Mouse (Mus musculus): ENCODE data around the gene Clcf1.
A peak's percentile ranks its signal among the peaks of the same experiment; 100 is the strongest.

The Clcf1 gene

DNA sequence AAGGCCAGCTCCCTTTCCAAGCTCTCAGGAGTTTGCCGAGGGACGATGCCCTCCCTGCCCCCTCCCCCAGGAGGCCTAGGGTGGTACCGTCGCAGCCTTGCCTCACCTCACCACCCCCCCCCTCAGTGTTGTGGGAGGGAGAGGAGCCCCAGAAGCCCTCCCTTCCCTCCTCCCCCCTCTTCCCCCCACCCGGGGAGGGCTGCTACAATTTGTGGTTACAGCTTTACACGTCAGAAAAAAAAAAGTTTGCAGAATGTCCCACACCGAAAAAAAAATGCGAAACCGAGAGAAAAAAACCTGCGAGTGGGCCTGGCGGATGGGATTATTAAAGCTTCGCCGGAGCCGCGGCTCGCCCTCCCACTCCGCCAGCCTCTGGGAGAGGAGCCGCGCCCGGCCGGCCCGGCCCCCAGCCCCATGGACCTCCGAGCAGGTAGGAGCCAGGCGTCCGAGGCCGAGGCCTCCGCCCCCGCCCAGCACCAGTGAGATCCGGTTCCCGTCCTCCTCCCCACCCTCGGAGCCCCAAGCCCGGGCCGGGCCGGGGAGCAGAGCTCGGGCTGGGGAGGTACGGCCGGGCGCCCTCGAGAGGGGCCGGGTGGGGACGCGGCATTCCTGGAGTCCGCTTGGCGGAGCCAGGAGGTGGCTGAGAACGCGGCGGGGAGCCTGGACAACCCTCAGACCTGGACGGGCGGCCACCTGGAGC lies at the start of gene Clcf1, which contains the start of gene AC109138.7:
Clcf1 (plus strand) TSS at position 168 of the 700 bp plus-strand sequence.
AC109138.7 (plus strand) TSS at position 287 of the 700 bp plus-strand sequence.
- DNase-seq: peak; percentile 55

DNA sequence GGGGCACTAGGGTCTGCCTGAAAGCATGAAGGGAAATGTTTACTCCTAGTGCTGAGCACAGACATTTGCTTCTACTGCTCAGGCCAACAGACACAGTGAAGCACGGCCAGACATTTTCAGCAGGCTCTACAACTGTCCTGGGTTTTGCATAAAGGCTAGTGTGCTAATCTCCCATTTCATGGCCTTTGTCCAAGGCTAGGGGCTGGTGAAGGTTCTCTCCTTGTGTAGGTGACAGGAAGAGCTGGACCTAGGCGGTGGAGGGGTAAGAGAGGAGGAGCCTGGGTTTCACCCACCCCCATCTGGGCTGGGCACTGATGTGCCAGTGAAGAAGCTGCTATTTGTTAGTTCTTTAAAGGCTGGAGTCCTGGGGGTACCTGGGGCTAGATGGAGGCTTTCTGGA lies 49.3 kb upstream of the Clcf1 start:
- DNase-seq: no peak

DNA sequence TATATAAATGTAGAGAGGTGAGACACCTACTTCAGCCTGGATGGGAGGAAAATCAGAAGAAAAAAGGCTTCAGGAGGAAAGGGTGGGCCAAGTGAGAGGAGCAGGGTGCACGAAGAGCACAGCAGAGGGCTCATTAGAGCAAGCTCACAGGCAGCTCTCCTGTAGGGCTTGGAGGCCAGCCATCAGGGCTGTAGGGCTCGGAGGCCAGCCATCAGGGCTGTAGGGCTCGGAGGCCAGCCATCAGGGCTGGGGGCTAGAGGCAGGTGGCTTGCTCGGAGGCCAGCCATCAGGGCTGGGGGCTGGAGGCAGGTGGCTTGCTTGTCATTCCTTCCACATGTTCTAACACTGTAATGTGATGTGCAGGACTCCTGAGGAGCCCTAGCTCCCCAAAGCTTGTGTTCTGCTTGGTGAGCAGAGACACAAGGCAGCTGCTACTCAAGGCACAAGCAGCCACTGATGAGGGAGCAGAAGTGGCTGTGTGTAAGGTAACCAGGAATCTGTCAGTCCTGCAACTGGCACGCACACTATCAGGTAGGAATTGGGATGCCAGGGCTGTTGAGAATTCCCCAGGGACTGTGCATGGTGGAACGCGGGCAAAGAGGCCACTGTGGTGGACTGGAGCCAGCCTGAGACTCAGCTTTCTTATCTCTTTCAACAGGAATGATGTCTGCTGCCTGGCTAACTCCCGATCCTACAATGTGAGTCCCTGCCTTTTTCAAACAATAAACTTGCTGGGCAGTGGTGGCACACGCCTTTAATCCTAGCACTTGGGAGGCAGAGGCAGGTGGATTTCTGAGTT lies 47.2 kb upstream of the Clcf1 start:
- no peak for DNase-seq

DNA sequence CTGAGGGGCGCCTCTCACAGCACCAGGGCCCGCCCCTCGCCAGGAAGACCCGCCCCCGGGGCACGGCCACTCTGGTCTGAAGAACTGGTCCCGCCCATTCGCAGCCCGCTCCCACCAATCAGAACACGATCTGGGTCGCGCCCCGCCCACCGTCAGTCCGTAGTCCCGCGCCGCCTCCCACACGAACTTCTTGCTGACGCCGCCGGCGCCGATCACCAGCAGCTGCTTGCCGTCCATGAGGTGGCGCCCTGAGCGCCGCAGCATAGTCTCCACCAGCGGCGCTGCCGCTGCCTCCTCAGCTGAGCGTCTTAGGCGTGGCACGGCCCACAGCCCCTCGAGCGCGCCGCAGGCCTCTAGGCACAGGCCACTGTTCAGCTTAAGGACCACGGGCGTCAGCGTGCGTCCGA lies 44.7 kb upstream of the Clcf1 start:
- DNase-seq: peak; percentile 99

DNA sequence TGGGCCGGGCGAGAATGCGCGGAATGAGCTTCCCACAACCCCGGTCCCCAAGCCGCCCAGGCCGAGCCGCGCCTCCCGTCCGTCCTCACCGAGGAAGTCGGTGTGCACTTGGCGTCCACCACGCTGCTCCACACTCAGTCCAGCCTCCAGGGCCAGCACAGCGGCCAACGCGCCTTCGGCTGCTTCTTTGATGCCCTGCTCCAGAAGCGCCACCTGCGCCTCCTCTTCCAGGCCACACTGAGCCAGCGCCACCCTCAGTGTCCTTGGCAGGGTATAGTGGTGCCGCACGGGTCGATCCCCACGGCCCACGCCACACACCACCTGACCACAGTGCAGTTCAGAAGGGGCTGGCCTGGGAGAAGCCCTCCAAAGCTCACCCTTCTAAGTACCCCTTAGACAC lies 44.2 kb upstream of the Clcf1 start:
- no peak for DNase-seq

DNA sequence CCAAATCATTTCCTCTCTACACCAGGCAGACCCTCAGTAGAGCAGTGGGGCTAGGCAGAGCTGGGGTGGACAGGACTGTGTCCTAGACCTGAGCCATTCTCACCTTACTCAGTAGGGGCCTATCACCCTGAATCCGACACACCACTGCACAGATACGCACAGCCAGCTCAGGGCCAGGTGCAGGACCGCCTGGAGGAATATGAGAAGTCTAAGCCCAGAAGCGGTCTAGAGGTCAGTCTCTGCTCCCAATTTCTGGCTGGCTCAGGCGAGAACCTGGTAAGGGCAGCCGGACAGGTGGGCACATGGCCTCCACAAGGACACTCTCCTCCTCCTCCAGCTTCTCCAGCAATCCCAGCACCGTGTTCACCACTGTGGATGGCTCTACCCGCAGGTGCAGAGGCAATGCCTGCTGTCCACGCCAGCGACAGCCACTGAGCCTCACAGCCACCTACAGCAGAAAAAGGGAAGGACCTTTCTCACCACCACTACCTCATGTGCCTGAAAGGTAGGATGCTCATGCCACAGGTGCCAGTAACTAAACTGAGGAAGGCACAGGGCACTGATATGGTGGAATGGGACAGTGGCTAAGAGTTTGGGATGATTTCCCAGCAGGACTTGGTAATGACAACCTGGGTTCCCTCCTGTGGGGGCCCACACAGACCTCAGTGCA lies 43.2 kb upstream of the Clcf1 start:
- DNase-seq: no peak

DNA sequence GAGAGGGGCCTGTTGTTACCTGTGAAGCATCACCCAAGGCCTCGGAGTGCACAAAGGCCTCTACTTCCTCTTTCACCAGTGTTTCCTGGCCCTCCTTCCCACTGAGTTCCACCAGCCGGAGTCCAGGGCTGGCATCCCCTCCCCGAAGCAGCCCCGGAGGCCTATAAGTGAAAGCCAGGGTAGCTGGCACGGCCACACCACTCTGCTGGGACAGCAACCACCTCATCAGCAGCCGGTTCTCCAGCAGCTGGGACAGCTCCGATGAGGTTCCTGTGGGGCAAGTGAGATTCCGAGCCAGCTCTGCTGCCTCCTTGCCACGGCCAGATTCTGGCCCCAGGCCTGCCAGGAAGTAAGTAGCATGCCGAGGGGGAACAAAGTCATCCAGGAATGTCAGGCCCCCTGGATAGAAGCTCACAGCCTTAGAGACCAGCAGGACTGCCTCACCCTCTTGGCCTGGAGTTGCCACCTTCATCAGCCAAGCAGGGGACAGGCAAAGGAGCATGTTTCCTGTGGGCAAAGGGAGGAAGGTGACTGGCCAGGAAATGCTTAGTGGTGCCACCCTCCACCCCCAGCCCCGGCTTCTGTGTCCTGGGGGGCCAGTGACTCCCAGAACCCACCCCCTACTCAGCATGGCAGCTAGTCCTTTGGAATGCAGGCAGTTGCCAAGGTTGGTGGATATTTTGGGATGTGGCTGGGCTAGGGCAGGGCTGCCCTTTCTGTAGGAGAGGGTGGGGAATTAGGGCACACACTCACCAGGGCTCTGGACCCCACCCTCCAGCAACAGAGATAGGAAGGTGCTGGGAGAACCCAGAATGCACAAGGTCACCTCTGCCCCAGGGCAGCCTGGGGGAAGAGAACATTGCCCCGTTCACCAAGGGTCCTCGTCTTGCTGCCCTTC lies 42.4 kb upstream of the Clcf1 start:
- DNase-seq: no peak

DNA sequence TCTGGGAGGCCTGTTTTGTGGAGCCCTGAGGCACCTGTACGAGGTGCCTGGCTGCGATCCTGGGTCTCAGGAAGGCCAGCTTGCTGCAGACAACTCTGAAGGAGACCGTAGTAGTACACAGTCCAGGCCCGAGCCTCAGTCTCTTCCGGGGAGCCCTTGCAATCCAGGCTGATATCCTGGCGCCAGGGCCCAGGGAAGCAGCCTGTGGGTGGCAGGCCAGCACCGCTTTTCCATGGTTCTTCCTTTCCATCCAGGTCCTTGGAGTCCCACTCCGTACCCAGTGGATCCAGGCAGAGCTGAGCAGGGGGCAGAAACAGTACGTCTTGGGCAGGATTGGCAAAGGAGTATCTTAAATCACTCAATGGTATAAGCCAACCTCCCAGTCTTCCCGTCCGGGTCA lies 41.1 kb upstream of the Clcf1 start:
- no peak for DNase-seq

DNA sequence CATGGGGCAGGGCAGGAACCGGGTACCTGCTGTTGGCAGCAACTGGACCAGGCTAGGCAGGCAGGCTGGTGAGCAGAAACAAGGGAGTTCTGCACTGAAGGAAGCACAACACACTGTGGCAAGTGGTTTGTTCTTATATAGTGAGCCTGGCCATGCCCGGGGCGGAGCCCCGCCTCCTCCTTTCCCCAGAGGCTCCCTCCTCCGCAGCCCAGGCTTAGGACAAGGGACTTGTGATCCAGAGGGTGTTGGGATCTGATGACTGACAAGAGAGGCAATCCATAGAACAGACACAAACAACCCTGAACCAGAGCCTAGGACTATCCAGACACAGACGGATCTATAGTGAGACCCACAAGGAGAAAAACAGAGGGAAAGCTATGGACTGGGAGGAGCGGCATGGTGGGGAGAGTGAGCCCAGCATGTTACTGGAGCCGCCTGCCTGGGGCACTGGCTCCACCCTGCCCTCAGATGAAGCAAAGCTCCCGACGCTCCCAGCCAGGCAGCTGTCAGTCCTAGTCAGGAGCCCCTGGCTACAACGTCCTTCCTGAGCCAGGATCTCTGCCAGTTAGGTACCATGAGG lies 38.6 kb upstream of the Clcf1 start, which contains the start of gene Carns1:
Carns1 (minus strand) TSS at position 112 of the 580 bp plus-strand sequence.
- peak; percentile 64 for DNase-seq

DNA sequence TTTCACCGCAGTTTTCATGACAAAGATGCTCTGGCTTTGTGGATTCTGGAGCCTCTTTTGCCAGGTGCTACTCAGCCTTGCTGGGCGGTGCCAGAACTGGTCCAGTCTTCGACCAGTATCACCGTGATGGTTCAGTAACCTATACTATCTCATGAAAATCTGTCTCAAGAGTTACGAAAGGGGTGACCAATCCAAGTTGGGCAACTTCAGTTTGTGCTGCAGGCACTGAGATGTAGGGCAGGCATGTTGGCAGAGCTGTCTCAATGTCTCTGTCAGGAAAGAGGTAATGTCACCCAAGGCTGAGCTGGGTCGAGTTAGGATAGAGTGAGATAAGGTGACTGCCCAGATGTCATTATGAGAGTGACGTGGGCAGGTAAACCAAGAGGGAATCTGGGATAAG lies 33.6 kb upstream of the Clcf1 start:
- no peak for DNase-seq

DNA sequence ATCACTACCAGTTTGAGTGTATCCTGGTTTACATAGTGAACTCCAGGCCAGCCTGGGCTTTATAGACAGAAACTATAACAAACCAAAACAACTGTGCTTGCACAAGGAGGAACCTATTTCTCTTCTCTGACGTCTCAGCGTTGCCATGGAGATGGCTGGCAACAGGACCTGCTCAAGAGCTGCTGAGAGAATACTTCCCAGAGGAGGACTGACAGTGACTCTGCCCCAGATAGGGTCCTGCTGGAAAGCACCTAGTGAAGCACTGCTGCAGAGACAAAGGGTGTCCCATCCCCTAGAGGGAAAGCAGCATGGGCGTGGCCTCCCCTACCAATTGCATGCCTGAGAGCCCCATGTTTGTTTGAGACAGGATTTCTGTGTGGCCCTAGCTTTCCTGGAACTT lies 32.1 kb upstream of the Clcf1 start:
- peak; percentile 71 for DNase-seq

DNA sequence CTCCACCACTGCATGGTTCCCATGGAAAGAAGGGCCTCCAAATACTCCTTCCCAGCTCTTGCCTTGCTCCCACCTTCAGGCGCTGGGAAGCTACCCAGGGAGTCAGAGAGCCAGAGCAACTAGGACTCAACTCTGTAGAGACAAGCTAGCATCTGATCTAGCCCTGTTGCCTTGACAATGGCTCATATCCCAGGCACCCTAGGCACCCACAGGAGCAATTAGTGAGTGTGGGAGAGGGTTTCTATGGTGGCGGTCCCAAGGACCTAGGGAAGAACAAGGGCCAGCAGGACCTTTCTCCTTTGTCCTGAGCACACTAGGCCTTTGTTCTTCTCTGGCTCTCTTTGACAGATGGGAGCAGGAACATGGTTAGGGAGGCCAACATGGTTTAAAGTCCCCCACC lies 30.3 kb upstream of the Clcf1 start:
- peak; percentile 80 for DNase-seq

DNA sequence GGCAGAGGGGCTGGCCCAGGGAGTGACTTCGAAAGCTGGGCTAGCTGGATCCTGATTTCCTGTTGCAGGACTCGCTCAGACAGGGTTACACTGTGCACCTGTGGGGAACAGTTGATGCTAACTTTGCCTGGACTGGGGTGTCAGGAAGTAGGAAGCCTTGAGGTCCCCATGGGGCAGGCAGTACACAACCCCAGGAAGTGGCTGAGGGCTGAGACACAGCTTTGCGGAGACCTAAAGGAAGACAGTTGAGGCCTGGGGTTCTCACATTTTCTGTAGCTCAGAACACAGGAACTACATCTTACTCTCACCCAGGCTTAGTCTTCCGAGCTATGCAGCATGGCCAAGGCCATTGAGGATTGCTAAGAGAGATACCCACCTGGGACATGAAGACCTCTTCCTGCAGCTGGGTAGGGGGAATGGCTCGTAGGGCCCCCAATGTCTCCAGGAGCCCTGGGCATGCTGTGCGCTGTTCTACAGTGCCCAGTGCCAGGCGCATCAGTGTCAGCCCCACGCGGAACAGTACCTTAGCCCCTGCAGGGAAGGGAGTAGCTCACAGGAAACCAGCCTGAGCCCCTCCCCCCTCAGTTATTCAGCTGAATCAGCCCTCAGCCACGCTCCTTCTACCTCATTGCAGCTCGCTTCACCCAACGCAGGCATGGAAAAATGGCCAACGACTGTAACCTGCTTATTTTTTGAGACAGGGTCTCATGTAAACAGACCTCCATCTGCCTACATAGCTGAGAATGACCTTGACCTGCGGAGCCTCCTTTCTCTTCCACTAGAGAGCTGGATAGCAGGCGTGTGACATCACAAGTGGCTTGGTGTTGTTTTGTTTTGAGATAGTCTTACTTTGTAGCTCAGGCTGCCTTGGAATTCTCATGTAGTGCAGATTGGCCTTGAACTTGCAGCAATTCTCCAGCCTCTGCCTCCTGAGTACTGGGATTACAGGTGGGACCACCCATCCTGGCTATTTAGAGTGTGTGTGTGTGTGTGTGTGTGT lies 28.8 kb upstream of the Clcf1 start:
- DNase-seq: no peak

DNA sequence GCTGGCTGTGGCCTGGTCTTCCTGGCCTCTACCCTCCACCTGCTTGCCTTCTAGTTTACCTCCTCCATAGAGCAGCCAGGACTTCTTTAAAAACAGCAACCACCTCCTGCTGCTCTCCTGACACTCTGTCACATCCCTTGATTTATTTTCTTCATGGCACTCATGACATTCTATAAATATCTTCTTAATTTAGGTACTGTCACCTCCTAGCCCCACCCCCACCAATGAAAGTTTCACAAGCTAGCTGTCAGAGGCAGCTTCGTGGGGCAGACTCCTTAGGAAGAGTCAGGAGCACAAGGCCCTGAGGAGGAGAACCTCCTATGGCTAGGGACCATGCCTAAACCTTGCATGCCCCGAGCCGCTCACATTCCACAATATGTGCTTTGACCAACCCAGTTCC lies 26.7 kb upstream of the Clcf1 start:
- no peak for DNase-seq

DNA sequence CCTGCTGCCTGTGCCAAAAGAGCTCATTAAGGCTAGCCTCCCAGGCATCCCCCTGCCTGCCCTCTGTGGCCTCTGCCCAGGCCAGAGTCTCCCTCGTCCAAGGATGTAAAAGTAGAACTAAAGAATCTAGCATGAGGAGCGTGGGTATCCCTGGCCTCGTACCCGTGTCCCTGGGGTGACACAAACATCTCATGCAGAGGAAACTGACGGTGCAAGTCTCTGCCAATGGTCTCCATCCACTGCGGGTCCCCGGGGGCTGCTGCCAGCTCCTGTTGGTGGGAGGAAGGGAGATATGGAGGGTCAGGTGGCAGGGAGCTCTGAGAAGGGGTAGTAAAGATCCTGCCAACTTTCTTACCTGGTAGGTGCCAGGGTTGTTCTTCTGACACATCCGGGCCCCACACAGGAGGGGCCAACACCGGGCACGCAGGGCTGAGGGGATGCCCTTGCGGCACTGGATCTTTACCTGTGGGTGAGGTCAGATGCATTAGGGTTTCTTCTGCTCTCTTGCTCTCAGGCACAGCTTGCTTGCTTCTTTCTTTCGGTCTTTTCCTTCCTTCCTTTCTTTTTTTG lies 24.9 kb upstream of the Clcf1 start:
- DNase-seq: no peak

DNA sequence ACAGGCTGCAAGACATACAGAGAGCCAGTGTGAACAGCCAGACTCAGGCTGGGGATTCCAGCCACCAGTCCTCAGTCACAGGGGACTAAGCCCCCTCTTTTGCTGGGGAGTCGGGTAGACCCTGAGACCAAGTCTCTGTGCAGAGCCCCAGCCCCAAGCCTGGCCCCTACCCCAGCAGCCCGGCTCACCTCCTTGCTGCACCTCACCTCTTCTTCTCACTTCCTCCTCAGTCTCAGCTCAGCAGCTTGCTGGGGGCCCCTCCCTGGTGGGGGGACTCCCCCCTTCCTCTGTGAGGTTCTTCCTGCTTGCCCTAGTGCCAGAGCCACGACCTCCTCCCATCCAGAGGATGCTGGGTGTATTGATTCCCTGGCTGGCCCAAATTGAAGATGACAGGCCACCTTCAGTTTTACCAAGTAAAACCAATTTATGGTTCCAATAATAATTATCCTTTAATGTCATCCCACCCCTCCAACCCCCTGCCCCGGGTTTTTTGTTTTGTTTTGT lies 23.2 kb upstream of the Clcf1 start, which contains the start of gene Tbc1d10c:
Tbc1d10c (minus strand) TSS at position 454 of the 504 bp plus-strand sequence.
- no peak for DNase-seq

DNA sequence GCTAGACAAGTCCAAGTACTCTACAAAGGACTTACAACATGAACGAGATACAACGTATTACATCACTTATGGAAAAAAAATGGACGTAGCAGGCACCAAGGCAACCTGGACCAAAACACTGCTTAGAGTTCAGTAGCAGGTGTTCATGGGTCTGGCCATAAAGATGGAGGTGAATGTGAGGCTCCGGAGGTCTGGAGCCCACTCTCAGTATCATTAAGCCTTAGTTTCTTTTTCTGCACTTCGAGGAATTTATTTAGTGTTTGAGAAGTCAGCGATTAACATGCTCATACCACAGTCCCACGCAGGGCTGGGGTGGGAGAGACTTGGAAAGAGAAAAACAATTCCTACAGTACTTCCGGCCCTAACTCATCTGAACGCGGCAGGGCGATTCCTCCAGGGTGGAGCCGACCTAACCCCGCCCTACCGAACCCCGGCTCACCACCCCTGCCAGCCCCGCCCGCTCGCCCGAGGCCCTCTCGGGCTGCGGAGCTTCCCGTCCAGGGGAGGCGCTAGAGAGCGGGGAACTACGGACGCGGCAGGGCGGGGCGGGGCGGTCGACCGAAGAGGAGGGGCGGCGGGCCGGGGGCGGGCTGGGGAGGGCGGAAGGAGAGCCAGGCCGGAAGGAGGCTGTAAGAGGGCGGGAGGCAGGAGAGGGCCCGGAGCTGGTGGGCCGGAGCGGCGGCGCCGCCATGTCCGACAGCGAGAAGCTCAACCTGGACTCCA lies 22.3 kb upstream of the Clcf1 start, which contains the start of gene Ppp1ca:
Ppp1ca (plus strand) TSS at position 538 of the 723 bp plus-strand sequence.
- DNase-seq: peak; percentile 97

DNA sequence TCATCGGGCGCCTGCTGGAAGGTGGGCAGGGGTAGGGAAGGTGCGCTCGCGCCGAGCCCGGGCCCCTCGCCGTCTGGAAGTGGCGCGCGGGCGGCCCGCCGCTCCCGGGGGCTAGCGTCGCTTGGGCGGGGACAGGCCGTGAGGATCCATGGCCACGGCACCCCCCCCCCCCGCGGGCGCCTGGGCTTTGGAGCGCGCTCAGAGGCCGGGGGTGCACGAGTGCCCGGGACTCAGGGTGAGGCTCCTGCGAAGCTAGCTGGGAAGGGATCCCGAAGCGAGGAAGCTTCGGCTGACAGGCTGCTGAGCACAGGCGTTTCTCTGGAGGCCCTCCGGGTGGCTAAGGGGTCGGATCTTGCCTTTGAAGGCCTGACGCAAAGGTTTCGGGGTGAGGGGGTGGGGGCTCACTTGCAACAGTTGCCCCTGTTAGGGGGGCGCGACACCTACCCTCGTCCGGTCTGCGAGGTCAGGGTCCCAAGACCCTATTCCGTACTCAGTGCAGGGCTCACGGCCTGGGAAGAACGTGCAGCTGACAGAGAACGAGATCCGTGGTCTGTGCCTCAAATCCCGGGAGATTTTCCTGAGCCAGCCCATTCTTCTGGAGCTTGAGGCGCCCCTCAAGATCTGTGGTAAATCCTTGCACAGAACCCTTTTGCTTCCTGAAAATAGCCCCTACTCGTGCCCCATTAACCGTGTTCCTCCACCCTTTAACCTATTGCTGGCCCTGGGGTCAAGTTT lies 21.6 kb upstream of the Clcf1 start:
- no peak for DNase-seq

DNA sequence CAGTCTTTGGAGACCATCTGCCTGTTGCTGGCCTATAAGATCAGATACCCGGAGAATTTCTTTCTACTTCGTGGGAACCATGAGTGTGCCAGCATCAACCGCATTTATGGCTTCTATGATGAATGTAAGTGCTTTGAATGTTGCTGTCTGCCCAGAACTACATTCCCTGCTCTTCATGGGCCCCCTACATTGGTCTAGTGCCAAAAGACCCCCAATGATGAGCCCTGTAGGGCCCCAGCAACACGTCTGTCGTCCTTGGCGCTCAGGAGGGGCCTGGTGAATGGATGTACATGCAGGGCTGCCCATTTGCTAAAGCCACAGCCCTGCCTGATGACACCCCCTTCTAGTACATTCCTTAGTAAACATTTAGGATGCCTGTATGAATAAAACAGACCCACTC lies 20.9 kb upstream of the Clcf1 start:
- DNase-seq: no peak

Data from retina, postnatal 1 day (tissue).